Mouse (Mus musculus) heart, postnatal 4 days (tissue): ENCODE measurements around the gene Tagln2. TPM values are rescaled to one million over a fixed set of nuclear protein-coding genes. Genes with fewer than 3 reads are reported as not detected.

ENCODE experiments used
- DNase-seq: peaks from one replicate; pipeline ENCODE4 v3.0.0; 2021
- total RNA-seq, 2 experiments: library from RNA; stranded (reverse); gene quantifications; 2 replicates each; pipeline ENCODE4 v1.2.3; 2021

Gene Tagln2
- total RNA-seq, 2 experiments from 2014 or later, result 230 to 244 TPM

GRCm38 (mm10) chr1:172503111-172503997, 3.5 kb downstream of the Tagln2 start:
- peak; percentile 80 for DNase-seq

- DNase-seq, result peak; percentile 44
Observed at GRCm38 (mm10) chr1:172504756-172505155, 4.9 kb downstream of the Tagln2 start.

GRCm38 (mm10) chr1:172507001-172507400, 7.2 kb downstream of the Tagln2 start:
- DNase-seq, result peak; percentile 38

GRCm38 (mm10) chr1:172507701-172508100, 7.9 kb downstream of the Tagln2 start:
- DNase-seq, result no peak

GRCm38 (mm10) chr1:172508172-172508571, 8.3 kb downstream of the Tagln2 start:
- DNase-seq, result no peak

GRCm38 (mm10) chr1:172509235-172509634, 9.4 kb downstream of the Tagln2 start:
- no peak for DNase-seq

- DNase-seq, result no peak
Observed at GRCm38 (mm10) chr1:172509983-172510382, 10.1 kb downstream of the Tagln2 start.

GRCm38 (mm10) chr1:172510421-172510972, 10.7 kb downstream of the Tagln2 start:
- no peak for DNase-seq

- peak; percentile 73 for DNase-seq
Observed at GRCm38 (mm10) chr1:172512962-172513361, 13.1 kb downstream of the Tagln2 start.

- peak; percentile 79 for DNase-seq
Observed at GRCm38 (mm10) chr1:172513525-172514212, 13.8 kb downstream of the Tagln2 start.

GRCm38 (mm10) chr1:172514213-172514529, 14.3 kb downstream of the Tagln2 start:
- no peak for DNase-seq

GRCm38 (mm10) chr1:172514551-172515268, 14.9 kb downstream of the Tagln2 start:
- DNase-seq, result no peak

- DNase-seq, result no peak
Observed at GRCm38 (mm10) chr1:172515396-172515795, 15.5 kb downstream of the Tagln2 start.

- no peak for DNase-seq
Observed at GRCm38 (mm10) chr1:172518013-172518412, 18.2 kb downstream of the Tagln2 start.

GRCm38 (mm10) chr1:172519644-172520043, 19.8 kb downstream of the Tagln2 start:
- DNase-seq, result no peak

- peak; percentile 84 for DNase-seq
Observed at GRCm38 (mm10) chr1:172520576-172521440, 21.0 kb downstream of the Tagln2 start, which contains the start of gene Cfap45. Gene Cfap45, plus strand, starts transcription at chr1:172520801.

GRCm38 (mm10) chr1:172522524-172522923, 22.7 kb downstream of the Tagln2 start:
- peak; percentile 21 for DNase-seq

- DNase-seq, result peak; percentile 55
Observed at GRCm38 (mm10) chr1:172523699-172524101, 23.9 kb downstream of the Tagln2 start.

- peak; percentile 58 for DNase-seq
Observed at GRCm38 (mm10) chr1:172525027-172525764, 25.3 kb downstream of the Tagln2 start.

- DNase-seq, result no peak
Observed at GRCm38 (mm10) chr1:172525971-172526370, 26.1 kb downstream of the Tagln2 start.
